Mouse (Mus musculus): ENCODE measurements around the gene Gm9774. TPM values are rescaled to one million over a fixed set of nuclear protein-coding genes. Genes with fewer than 3 reads are reported as not detected.

The Gm9774 gene
- polyA plus RNA-seq (2014; fragmentation: Nextera tagmentation; extraction: Ambion mirVana) = 5.4 and 6.7 TPM in 2 replicates

DNA sequence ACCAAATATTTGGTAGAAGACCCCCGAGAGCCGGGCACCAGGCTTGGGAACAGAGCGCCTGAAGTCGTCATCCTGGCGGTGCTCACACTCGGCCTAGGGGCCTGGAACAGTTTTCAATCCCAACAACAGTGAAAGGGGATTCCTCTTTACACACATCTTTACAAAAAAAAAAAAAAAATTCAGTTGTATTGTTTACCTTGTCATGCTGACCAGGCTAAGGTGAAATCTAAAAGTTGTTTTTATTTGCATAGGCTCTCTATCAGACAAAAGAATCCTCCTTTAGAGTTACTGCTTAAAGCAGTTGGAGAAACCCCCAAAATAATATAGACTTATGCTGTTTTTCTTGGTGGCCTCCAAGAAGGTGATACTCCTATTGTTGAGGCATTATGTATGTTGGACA, at the start of gene Gm9774:
Gm9774 (minus strand) TSS at position 101 of the 400 bp plus-strand sequence.
- H3K4me3 ChIP-seq (ENCODE audit: low read depth, low read length) = no peak within 1 kb of the TSS
- no peak within 1 kb of the TSS for H3K4me2 ChIP-seq (ENCODE audit: low read depth, low read length)
- no peak within 1 kb of the TSS for H3K27ac ChIP-seq (replicated peaks; ENCODE audit: low read depth, low read length)
- no peaks in the 10 kb centered on the region for H3K36me3 ChIP-seq (replicated peaks; ENCODE audit: control insufficient read depth, insufficient read depth, low read depth, low read length)
- no peaks in the 10 kb centered on the region for H3K9me3 ChIP-seq (replicated peaks; ENCODE audit: control insufficient read depth, low read length)
- H3K9ac ChIP-seq (replicated peaks; ENCODE audit: low read length) = no peak within 1 kb of the TSS
- DNase-seq (ENCODE audit: low spot score) = no peak
- no peaks in the 10 kb centered on the region for H3K27me3 ChIP-seq (ENCODE audit: control insufficient read depth, insufficient read depth, low read length)
- no peaks in the 10 kb centered on the region for H3K4me1 ChIP-seq (ENCODE audit: control insufficient read depth, insufficient read depth, low read length)
- no peak for ATAC-seq (replicated peaks; ENCODE audit: insufficient number of reproducible peaks, low FRiP score, low TSS enrichment, low read depth)
- 90% methylated on average over 6 of the region's 6 CpGs for WGBS

DNA sequence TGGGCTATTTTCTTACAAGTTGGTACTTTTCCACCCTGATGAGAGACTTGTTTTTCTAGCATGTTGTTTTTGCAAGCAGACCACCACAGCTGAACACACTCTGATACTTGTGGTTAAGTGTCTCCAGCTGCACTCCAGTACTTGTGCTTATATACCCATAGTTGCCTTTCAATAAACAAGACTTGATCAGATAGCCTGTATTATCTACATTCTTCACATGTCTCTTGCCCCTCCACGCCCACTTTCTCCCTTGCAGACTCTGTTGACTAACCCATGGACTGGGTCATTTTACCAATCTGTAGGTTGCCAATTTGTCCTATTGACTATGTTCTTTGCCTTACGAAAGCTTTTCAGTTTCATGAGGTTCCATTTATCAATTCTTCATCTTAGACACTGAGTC, 40.9 kb upstream of the Gm9774 start:
- H3K27me3 ChIP-seq (ENCODE audit: control insufficient read depth, insufficient read depth, low read length) = no peaks in the 10 kb centered on the region
- no peak overlapping the region for H3K27ac ChIP-seq (replicated peaks; ENCODE audit: low read depth, low read length)
- no peaks in the 10 kb centered on the region for H3K9me3 ChIP-seq (replicated peaks; ENCODE audit: control insufficient read depth, low read length)
- H3K9ac ChIP-seq (replicated peaks; ENCODE audit: low read length) = no peak overlapping the region
- no peaks in the 10 kb centered on the region for H3K36me3 ChIP-seq (replicated peaks; ENCODE audit: control insufficient read depth, insufficient read depth, low read depth, low read length)
- WGBS = 84% methylated on average over 2 of the region's 2 CpGs
- no peaks in the 10 kb centered on the region for H3K4me1 ChIP-seq (ENCODE audit: control insufficient read depth, insufficient read depth, low read length)
- no peak overlapping the region for H3K4me2 ChIP-seq (ENCODE audit: low read depth, low read length)
- ATAC-seq (replicated peaks; ENCODE audit: insufficient number of reproducible peaks, low FRiP score, low TSS enrichment, low read depth) (no peak), DNase-seq (ENCODE audit: low spot score) (no peak)
- no peak overlapping the region for H3K4me3 ChIP-seq (ENCODE audit: low read depth, low read length)

DNA sequence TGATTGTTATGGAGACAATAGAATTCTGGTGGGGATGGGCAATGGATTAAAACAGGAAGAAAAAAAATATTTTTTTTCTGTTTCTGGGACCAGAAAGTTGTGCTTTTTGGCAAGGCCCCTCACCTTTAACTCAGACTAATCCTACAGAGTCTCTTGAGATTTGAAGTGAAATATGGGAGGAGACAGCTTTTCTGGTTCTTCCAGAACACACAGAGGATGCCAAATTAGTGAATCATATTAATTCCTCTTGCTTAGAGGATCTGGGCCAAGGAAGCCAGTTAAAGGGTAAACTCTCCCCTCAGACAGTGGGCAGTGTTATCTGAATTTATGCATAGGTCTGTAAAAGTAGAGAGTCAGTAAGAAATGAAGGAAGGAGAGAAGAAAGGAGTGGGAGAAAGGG, 38.2 kb upstream of the Gm9774 start:
- H3K27ac ChIP-seq (replicated peaks; ENCODE audit: low read depth, low read length) = no peak overlapping the region
- no peaks in the 10 kb centered on the region for H3K9me3 ChIP-seq (replicated peaks; ENCODE audit: control insufficient read depth, low read length)
- ATAC-seq (replicated peaks; ENCODE audit: insufficient number of reproducible peaks, low FRiP score, low TSS enrichment, low read depth) = no peak
- no peak overlapping the region for H3K9ac ChIP-seq (replicated peaks; ENCODE audit: low read length)
- no peak overlapping the region for H3K4me3 ChIP-seq (ENCODE audit: low read depth, low read length)
- no peaks in the 10 kb centered on the region for H3K4me1 ChIP-seq (ENCODE audit: control insufficient read depth, insufficient read depth, low read length)
- no peaks in the 10 kb centered on the region for H3K36me3 ChIP-seq (replicated peaks; ENCODE audit: control insufficient read depth, insufficient read depth, low read depth, low read length)
- H3K27me3 ChIP-seq (ENCODE audit: control insufficient read depth, insufficient read depth, low read length) = no peaks in the 10 kb centered on the region
- DNase-seq (ENCODE audit: low spot score) = no peak
- no peak overlapping the region for H3K4me2 ChIP-seq (ENCODE audit: low read depth, low read length)

DNA sequence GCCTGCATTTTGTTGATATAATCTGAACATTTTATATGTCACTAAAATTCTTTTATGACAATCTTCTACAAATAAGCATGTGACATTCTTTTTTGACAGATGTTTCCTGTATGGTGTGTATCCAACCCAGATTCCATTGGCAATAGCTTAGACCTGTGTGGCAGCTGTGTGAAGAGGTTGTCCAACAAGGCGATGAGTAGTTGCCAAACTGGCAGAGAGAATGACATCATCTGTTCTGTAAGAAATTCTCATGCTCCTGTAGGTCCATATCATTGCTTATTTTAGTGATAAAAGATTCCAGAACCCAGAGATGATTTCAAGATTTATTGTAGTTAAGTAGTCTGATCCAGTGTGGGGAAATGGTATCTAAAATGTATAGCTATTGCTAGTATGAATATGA, 37.4 kb upstream of the Gm9774 start:
- no peak overlapping the region for H3K27ac ChIP-seq (replicated peaks; ENCODE audit: low read depth, low read length)
- DNase-seq (ENCODE audit: low spot score) (no peak), ATAC-seq (replicated peaks; ENCODE audit: insufficient number of reproducible peaks, low FRiP score, low TSS enrichment, low read depth) (no peak)
- H3K27me3 ChIP-seq (ENCODE audit: control insufficient read depth, insufficient read depth, low read length) = no peaks in the 10 kb centered on the region
- no peak overlapping the region for H3K4me3 ChIP-seq (ENCODE audit: low read depth, low read length)
- no peak overlapping the region for H3K9ac ChIP-seq (replicated peaks; ENCODE audit: low read length)
- H3K9me3 ChIP-seq (replicated peaks; ENCODE audit: control insufficient read depth, low read length) = no peaks in the 10 kb centered on the region
- no peak overlapping the region for H3K4me2 ChIP-seq (ENCODE audit: low read depth, low read length)
- 78% methylated on average over 1 of the region's 1 CpGs for WGBS
- H3K36me3 ChIP-seq (replicated peaks; ENCODE audit: control insufficient read depth, insufficient read depth, low read depth, low read length) = no peaks in the 10 kb centered on the region
- H3K4me1 ChIP-seq (ENCODE audit: control insufficient read depth, insufficient read depth, low read length) = no peaks in the 10 kb centered on the region

DNA sequence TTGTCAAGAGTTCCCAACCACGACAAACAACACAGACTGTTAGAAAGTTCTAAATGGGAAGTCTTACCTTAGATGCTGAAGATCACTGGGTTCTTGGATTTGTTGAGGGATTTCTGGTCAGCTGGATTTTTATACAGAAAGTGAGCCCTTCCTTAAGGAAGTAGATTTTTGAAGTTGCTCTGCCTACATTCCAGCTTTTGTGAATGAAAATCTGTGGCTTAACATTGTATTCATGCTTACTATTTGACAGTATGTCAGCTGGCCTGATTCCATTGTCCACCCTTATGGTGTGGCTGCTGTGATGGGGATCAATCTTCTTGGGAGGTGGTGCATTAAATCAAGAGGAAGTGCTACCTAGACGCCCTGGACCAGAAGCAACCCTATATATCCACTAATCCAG, 29.4 kb upstream of the Gm9774 start, which contains the start of gene Sprr3:
Sprr3 (minus strand) TSS at position 101 of the 400 bp plus-strand sequence.
- no peaks in the 10 kb centered on the region for H3K27me3 ChIP-seq (ENCODE audit: control insufficient read depth, insufficient read depth, low read length)
- WGBS = 61% methylated on average over 2 of the region's 2 CpGs
- DNase-seq (ENCODE audit: low spot score) (no peak), ATAC-seq (replicated peaks; ENCODE audit: insufficient number of reproducible peaks, low FRiP score, low TSS enrichment, low read depth) (no peak)
- H3K4me1 ChIP-seq (ENCODE audit: control insufficient read depth, insufficient read depth, low read length) = no peaks in the 10 kb centered on the region
- no peak within 1 kb of the TSS for H3K9ac ChIP-seq (replicated peaks; ENCODE audit: low read length)
- no peak within 1 kb of the TSS for H3K4me2 ChIP-seq (ENCODE audit: low read depth, low read length)
- H3K4me3 ChIP-seq (ENCODE audit: low read depth, low read length) = no peak within 1 kb of the TSS
- H3K36me3 ChIP-seq (replicated peaks; ENCODE audit: control insufficient read depth, insufficient read depth, low read depth, low read length) = no peaks in the 10 kb centered on the region
- H3K27ac ChIP-seq (replicated peaks; ENCODE audit: low read depth, low read length) = no peak within 1 kb of the TSS
- no peaks in the 10 kb centered on the region for H3K9me3 ChIP-seq (replicated peaks; ENCODE audit: control insufficient read depth, low read length)

DNA sequence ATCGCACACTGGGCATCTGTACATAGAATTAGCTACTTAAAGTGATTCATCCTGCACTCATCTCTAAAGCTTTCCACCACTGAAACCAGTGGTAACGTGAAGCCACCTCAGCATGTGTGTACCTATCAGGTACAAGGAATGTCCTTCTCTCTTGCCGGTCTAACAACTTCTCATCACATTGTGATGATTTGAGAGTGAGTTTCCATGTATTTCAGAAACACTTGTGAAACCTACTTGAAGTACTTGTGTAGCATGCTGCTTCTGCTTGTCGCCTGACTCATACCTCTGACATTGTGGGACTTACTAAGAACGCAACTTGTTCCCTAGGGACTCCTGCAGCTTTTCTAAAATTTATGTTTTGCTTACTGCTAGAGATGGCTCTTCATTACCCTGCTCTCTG, 25.9 kb upstream of the Gm9774 start:
- Histone ChIP-seq H3K27me3 (ENCODE audit: control insufficient read depth, insufficient read depth, low read length) (no peaks in the 10 kb centered on the region), H3K4me3 (ENCODE audit: low read depth, low read length) (no peak overlapping the region), H3K27ac (replicated peaks; ENCODE audit: low read depth, low read length) (no peak overlapping the region), H3K4me1 (ENCODE audit: control insufficient read depth, insufficient read depth, low read length) (no peaks in the 10 kb centered on the region), H3K36me3 (replicated peaks; ENCODE audit: control insufficient read depth, insufficient read depth, low read depth, low read length) (no peaks in the 10 kb centered on the region), H3K4me2 (ENCODE audit: low read depth, low read length) (no peak overlapping the region), H3K9me3 (replicated peaks; ENCODE audit: control insufficient read depth, low read length) (no peaks in the 10 kb centered on the region), H3K9ac (replicated peaks; ENCODE audit: low read length) (no peak overlapping the region)
- no peak for ATAC-seq (replicated peaks; ENCODE audit: insufficient number of reproducible peaks, low FRiP score, low TSS enrichment, low read depth)
- 88% methylated on average over 5 of the region's 5 CpGs for WGBS
- no peak for DNase-seq (ENCODE audit: low spot score)

DNA sequence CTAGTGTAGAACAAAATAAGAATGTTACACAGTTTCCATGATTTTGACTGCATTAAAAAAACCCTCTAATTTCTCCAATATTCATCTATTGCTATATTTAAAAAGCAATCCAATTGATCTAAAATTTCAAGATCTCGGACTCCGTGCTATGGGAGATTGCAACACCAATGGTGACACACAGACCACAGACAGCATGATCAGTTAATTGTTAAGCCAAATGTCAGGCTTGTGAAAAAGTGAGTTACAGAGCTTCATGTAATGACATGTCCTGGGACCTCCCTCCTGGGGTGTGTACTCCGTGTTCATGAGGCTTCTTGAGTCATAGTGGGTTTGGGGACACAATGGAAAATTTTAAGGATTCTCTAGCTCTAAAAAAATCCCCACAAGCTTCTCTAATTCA, 11.0 kb upstream of the Gm9774 start:
- no peak overlapping the region for H3K27ac ChIP-seq (replicated peaks; ENCODE audit: low read depth, low read length)
- DNase-seq (ENCODE audit: low spot score) = no peak
- no peak for ATAC-seq (replicated peaks; ENCODE audit: insufficient number of reproducible peaks, low FRiP score, low TSS enrichment, low read depth)
- H3K27me3 ChIP-seq (ENCODE audit: control insufficient read depth, insufficient read depth, low read length) = no peaks in the 10 kb centered on the region
- no peaks in the 10 kb centered on the region for H3K9me3 ChIP-seq (replicated peaks; ENCODE audit: control insufficient read depth, low read length)
- no peak overlapping the region for H3K4me3 ChIP-seq (ENCODE audit: low read depth, low read length)
- H3K9ac ChIP-seq (replicated peaks; ENCODE audit: low read length) = no peak overlapping the region
- no peaks in the 10 kb centered on the region for H3K4me1 ChIP-seq (ENCODE audit: control insufficient read depth, insufficient read depth, low read length)
- H3K4me2 ChIP-seq (ENCODE audit: low read depth, low read length) = no peak overlapping the region
- 89% methylated on average over 3 of the region's 3 CpGs for WGBS
- H3K36me3 ChIP-seq (replicated peaks; ENCODE audit: control insufficient read depth, insufficient read depth, low read depth, low read length) = no peaks in the 10 kb centered on the region

DNA sequence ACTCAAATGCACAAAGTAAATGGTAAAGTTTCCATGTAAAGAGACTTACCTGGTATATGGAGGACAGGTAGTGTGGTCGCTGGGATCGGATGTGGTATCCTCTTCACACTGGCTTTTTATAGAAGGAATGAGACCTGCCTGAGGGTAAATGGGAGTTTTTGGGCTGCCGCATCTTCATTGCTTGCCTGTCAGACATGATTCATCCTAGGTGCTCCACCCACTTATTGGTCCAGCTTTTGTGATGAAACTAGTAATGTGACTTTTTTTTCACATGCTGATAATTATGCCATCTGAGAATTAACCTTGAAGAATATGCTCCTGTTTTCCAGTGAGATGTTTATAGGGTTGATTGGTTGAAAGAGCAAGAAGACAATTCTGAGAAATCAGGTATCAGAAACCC, 9.5 kb upstream of the Gm9774 start, which contains the start of gene Sprr1b:
Sprr1b (minus strand) TSS at position 101 of the 400 bp plus-strand sequence.
- Histone ChIP-seq H3K27me3 (ENCODE audit: control insufficient read depth, insufficient read depth, low read length) (no peaks in the 10 kb centered on the region), H3K4me1 (ENCODE audit: control insufficient read depth, insufficient read depth, low read length) (no peaks in the 10 kb centered on the region), H3K27ac (replicated peaks; ENCODE audit: low read depth, low read length) (no peak within 1 kb of the TSS), H3K4me3 (ENCODE audit: low read depth, low read length) (no peak within 1 kb of the TSS), H3K9me3 (replicated peaks; ENCODE audit: control insufficient read depth, low read length) (no peaks in the 10 kb centered on the region), H3K36me3 (replicated peaks; ENCODE audit: control insufficient read depth, insufficient read depth, low read depth, low read length) (no peaks in the 10 kb centered on the region), H3K9ac (replicated peaks; ENCODE audit: low read length) (no peak within 1 kb of the TSS), H3K4me2 (ENCODE audit: low read depth, low read length) (no peak within 1 kb of the TSS)
- 94% methylated on average over 3 of the region's 3 CpGs for WGBS
- no peak for ATAC-seq (replicated peaks; ENCODE audit: insufficient number of reproducible peaks, low FRiP score, low TSS enrichment, low read depth)
- DNase-seq (ENCODE audit: low spot score) = no peak

Measured in embryonic facial prominence, embryonic 11.5 days (tissue).